Mouse (Mus musculus) C2C12 (cell line): ENCODE data around the gene Uhrf2. TPM values are rescaled to one million over a fixed set of nuclear protein-coding genes. Genes with fewer than 3 reads are reported as not detected.

Source experiments
- H3K27me3 ChIP-seq: one replicate; pipeline ENCODE4 v1.6.1; 2011; ENCODE audit not compliant: control insufficient read depth, insufficient read depth, insufficient read length
- H3K36me3 ChIP-seq: one replicate; pipeline ENCODE4 v1.6.1; 2011; ENCODE audit not compliant: control insufficient read depth, insufficient read depth
- H3K4me3 ChIP-seq: one replicate; pipeline ENCODE4 v1.5.1; 2011; ENCODE audit warnings: mild to moderate bottlenecking, control low read depth; ENCODE audit not compliant: poor library complexity, insufficient read depth, severe bottlenecking
- H3K79me2 ChIP-seq: one replicate; pipeline ENCODE4 v1.6.1; 2011; ENCODE audit not compliant: control insufficient read depth, insufficient read depth
- H3K79me3 ChIP-seq: one replicate; pipeline ENCODE4 v1.6.1; 2011; ENCODE audit warnings: low read depth, control low read depth
- H3ac ChIP-seq: one replicate; pipeline ENCODE3; 2011; ENCODE audit warnings: low read depth; ENCODE audit not compliant: control insufficient read depth, insufficient read length
- CEBPB ChIP-seq: IDR thresholded peaks from one replicate; pipeline ENCODE4 v1.6.1; 2011; ENCODE audit warnings: low read depth, mild to moderate bottlenecking, control low read depth, moderate library complexity
- CTCF ChIP-seq: IDR thresholded peaks from one replicate; pipeline ENCODE4 v1.5.1; 2011; ENCODE audit not compliant: control insufficient read depth, insufficient read depth, insufficient read length
- FOSL1 ChIP-seq: IDR thresholded peaks from one replicate; pipeline ENCODE4 v1.8.0; 2011; ENCODE audit warnings: mild to moderate bottlenecking, low read length; ENCODE audit not compliant: poor library complexity, insufficient read depth, severe bottlenecking
- MAX ChIP-seq: IDR thresholded peaks from one replicate; pipeline ENCODE4 v1.6.1; 2011; ENCODE audit warnings: mild to moderate bottlenecking, control low read depth
- MYOD1 ChIP-seq: IDR thresholded peaks from one replicate; pipeline ENCODE4 v1.6.1; 2011; ENCODE audit warnings: low read depth; ENCODE audit not compliant: control insufficient read depth, insufficient read length
- MYOG ChIP-seq: IDR thresholded peaks from one replicate; pipeline ENCODE4 v1.6.1; 2011; ENCODE audit not compliant: control insufficient read depth, insufficient read length; ENCODE audit errors: extremely low read depth
- USF1 ChIP-seq: IDR thresholded peaks from one replicate; pipeline ENCODE4 v1.6.1; 2011; ENCODE audit warnings: low read depth, mild to moderate bottlenecking, control low read depth, moderate library complexity
- polyA plus RNA-seq: library from polyadenylated mRNA; unstranded; fragments of >200 nt; fragmentation: generic; extraction: Trizol; gene quantifications from one replicate; pipeline ENCODE4 v1.2.1, GENCODE M21; 2012; ENCODE audit warnings: missing spikeins

The Uhrf2 gene
- polyA plus RNA-seq, 1 experiment, result 23.4 TPM

GRCm38 (mm10) chr19:30044630-30045029 is 14.3 kb downstream of the Uhrf2 start:
- Histone ChIP-seq H3ac (no peak overlapping the region), H3K4me3 (no peak overlapping the region), H3K79me2 (peaks cover 99% of the 10 kb centered on the region), H3K36me3 (peaks cover 73% of the 10 kb centered on the region), H3K79me3 (peaks cover 92% of the 10 kb centered on the region), H3K27me3 (no peaks in the 10 kb centered on the region)
- TF ChIP-seq CTCF (no peak), USF1 (no peak), MYOD1 (no peak), FOSL1 (no peak), CEBPB (no peak), MYOG (no peak), MAX (no peak)

GRCm38 (mm10) chr19:30045857-30046256 is 15.5 kb downstream of the Uhrf2 start:
- Histone ChIP-seq H3K4me3 (no peak overlapping the region), H3K36me3 (peaks cover 70% of the 10 kb centered on the region), H3K79me3 (peaks cover 92% of the 10 kb centered on the region), H3K27me3 (no peaks in the 10 kb centered on the region), H3K79me2 (peaks cover 100% of the 10 kb centered on the region), H3ac (no peak overlapping the region)
- TF ChIP-seq MYOD1 (no peak), CEBPB (no peak)

DNA sequence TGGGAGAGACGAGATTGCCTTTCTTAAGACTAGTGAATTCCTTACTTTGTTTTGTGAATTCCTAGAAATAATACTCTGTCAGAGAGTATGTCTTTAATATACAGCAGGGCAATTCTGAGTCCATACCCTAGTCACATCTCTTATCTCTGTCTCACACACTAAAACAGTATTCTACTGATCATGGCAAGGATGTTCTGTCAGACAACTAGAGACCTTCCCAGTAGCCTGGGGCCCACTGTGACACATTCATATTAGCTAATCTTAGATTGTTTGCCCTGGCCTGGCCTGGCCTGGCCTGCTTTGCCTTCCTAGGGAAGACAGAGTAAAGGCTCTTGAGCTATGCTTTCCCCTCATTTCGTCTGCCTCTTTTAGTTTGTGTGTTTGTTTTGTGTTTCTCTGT is 20.3 kb downstream of the Uhrf2 start:
- Histone ChIP-seq H3K4me3 (no peak overlapping the region), H3K79me2 (peaks cover 100% of the 10 kb centered on the region), H3ac (no peak overlapping the region), H3K27me3 (no peaks in the 10 kb centered on the region), H3K36me3 (peaks cover 61% of the 10 kb centered on the region), H3K79me3 (peaks cover 92% of the 10 kb centered on the region)
- no peak for TF ChIP-seq CEBPB
- no peak for TF ChIP-seq MAX
- TF ChIP-seq MYOD1, result no peak
- no peak for TF ChIP-seq MYOG
- TF ChIP-seq USF1, result no peak
- no peak for TF ChIP-seq FOSL1
- TF ChIP-seq CTCF, result no peak

GRCm38 (mm10) chr19:30051479-30051878 is 21.2 kb downstream of the Uhrf2 start:
- Histone ChIP-seq H3K4me3 (no peak overlapping the region), H3K79me3 (peaks cover 91% of the 10 kb centered on the region), H3ac (no peak overlapping the region), H3K79me2 (peaks cover 100% of the 10 kb centered on the region), H3K36me3 (peaks cover 61% of the 10 kb centered on the region), H3K27me3 (no peaks in the 10 kb centered on the region)
- TF ChIP-seq MYOD1 (no peak), CEBPB (no peak)

DNA sequence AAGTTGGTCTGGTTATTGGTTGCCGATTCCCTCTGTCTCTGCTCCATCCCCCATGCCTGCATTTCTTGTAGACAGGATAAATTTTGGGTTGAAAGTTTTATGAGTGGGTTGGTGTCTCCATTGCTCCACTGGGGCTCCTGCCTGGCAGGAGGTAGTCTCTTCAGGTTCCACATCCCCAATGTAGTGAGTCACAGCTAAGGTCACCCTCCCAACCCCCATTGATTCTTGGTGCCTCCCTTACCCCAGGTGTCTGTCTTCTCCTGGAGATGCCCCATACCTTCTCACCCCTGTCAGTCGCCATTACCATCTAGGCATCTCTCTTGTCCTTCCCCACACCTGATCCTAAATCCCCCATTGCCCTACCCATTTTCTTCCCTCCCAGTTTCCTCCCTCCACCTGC is 23.9 kb downstream of the Uhrf2 start:
- no peak overlapping the region for H3ac ChIP-seq
- H3K79me2 ChIP-seq, result peaks cover 100% of the 10 kb centered on the region
- peaks cover 54% of the 10 kb centered on the region for H3K36me3 ChIP-seq
- H3K79me3 ChIP-seq, result peaks cover 86% of the 10 kb centered on the region
- H3K27me3 ChIP-seq, result no peaks in the 10 kb centered on the region
- no peak for TF ChIP-seq USF1
- no peak for TF ChIP-seq MAX
- TF ChIP-seq FOSL1, result no peak
- TF ChIP-seq CTCF, result no peak
- no peak for TF ChIP-seq CEBPB
- no peak for TF ChIP-seq MYOG
- no peak overlapping the region for H3K4me3 ChIP-seq

DNA sequence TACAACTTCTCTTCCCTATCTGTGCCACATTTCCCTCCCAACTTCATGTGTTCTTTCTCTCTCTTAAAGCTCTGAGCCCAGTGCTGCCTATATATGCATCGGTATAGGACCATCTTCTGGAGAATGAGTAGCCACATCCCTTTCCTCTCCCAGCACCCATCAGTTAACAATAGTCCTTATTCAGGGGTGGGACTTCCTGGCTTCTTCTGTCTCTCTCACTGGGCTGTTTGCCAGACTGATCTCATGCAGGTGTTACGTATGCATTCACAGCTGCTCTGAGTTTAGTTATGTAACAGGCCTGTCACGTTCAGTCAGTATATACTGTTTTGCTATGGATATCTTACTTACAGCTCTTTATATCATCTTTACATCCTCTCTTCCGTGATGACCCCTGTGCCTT is 35.5 kb downstream of the Uhrf2 start:
- Histone ChIP-seq H3K36me3 (peaks cover 21% of the 10 kb centered on the region), H3K27me3 (no peaks in the 10 kb centered on the region), H3ac (no peak overlapping the region), H3K4me3 (no peak overlapping the region), H3K79me3 (peaks cover 84% of the 10 kb centered on the region), H3K79me2 (peaks cover 99% of the 10 kb centered on the region)
- TF ChIP-seq MAX, result no peak
- no peak for TF ChIP-seq FOSL1
- no peak for TF ChIP-seq MYOG
- no peak for TF ChIP-seq CEBPB
- TF ChIP-seq USF1, result no peak

DNA sequence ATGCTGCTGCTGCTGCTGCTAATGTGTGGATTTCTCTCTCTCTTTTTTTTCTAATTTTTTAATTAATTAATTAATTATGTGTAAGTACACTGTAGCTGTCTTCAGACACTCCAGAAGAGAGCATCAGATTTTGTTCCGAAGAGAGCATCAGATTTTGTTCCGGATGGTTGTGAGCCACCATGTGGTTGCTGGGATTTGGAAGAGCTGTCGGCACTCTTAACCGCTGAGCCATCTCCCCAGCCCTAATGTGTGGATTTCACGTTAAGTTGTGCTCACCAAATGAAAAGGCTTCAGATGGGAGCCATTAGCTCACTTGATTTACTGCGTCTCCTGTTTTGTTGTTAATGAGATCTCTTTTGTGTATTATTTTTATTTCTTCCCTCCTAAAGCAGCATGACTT is 59.9 kb downstream of the Uhrf2 start:
- Histone ChIP-seq H3K27me3 (no peaks in the 10 kb centered on the region), H3K36me3 (peaks cover 99% of the 10 kb centered on the region), H3ac (no peak overlapping the region)

More for the DNA sequence above, 59.9 kb downstream of the Uhrf2 start:
- no peak overlapping the region for H3K4me3 ChIP-seq
- TF ChIP-seq CEBPB (no peak), MYOG (no peak), MYOD1 (no peak), USF1 (no peak), MAX (no peak), FOSL1 (no peak), CTCF (no peak)
- H3K79me2 ChIP-seq, result no peaks in the 10 kb centered on the region
- H3K79me3 ChIP-seq, result peaks cover 2% of the 10 kb centered on the region
